Mouse (Mus musculus): ENCODE data around the gene Ccdc191.

GRCm38 (mm10) chr16:44011010-44011409 lies 121.4 kb downstream of the Ccdc191 start:
- TF ChIP-seq CTCF (IDR thresholded peaks at IDR 0.05; ENCODE audit: extremely low read depth, insufficient read depth, insufficient read length, insufficient replicate concordance) (no peak), POLR2A (IDR thresholded peaks at IDR 0.05; ENCODE audit: low read depth, low read length) (no peak)

All from spleen, adult 2 months (tissue).